Mouse (Mus musculus): Measurements from ENCODE around the gene Psmd12.

Psmd12 gene

DNA sequence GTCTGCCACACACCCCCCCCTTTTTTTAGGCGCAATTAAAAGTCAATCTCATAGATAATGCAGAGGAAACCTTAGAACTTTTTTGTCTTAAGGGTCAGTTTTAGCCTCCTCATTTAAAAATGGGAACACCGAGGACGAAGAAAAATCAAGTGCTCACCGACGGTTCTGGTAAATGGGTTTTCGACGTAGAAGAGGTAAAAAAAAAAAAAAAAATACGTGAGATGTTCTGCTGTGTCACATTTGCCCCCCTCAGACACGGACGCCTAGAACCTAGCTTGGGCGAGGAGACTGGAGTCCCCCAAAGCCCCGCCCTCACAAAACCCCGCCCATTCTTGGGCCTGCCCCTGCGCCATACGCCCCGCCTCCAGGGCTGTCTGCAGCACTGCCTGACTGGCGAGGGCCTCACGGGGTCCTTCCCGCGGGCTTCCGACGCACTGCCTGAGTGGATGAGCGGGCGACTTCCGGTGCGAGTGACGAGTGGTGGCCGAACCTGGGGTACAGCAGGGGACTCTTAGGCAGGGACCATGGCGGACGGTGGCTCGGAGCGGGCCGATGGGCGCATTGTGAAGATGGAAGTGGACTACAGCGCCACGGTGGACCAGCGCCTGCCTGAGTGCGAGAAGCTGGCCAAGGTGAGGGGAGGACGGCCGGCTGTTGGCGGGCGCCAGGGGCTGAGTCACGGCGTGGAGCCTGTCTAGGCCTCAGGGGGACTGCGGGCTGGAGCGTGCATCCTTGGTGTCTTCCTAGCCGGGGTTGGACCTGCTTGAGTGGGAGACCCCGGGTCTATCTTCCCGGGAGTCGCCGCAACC lies at the start of gene Psmd12:
Gene Psmd12 (plus strand): TSS at position 432 of the 809 bp plus-strand sequence.
- in situ Hi-C loops (cut with MseI, MboI), result no loop called here

DNA sequence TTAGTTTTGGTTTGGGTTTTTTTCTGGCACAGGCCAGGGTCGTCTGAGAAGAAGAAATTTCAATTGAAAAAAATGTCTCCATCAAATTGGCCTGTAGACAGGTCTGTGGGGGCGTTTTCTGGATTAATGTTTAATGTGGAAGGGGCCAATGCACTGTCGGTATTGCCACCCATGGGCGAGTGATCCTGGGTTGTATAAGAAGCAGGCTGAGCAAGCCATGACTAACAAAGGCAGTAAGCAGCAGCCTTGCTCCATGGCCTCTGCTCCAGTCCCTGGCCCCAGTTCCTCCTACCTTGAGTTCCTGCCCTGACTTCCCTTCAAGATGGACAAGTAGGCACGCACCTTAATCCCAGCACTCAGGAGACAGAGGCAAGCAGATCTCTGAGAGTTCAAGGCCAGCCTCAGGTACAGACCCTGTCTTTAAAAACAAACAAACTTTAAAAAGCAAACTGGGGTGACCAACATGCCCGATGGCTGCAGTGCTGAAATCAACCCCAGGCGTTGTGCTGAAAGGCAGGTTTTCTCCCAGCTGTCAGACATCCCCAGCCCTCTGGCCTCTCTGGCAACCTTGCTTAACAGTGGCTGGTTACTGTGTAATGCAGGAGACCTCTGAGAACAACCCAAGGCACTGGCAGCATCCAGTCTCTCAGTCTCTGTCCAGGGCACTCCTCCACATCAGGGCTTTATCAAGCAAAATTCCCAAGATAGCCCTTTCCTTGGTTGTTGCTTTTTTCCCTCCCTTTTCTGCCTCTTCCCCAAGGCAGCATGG lies 47.9 kb upstream of the Psmd12 start:
- in situ Hi-C loops (cut with MseI, MboI), result no loop called here

- in situ Hi-C loops (cut with MseI, MboI), result no loop called here
Measured at GRCm38 (mm10) chr11:107435776-107436449, 43.4 kb upstream of the Psmd12 start.

GRCm38 (mm10) chr11:107437723-107438122 lies 41.6 kb upstream of the Psmd12 start:
- in situ Hi-C loops (cut with MseI, MboI), result no loop called here

- in situ Hi-C loops (cut with MseI, MboI), result no loop called here
Measured at GRCm38 (mm10) chr11:107438140-107438539, 41.1 kb upstream of the Psmd12 start.

DNA sequence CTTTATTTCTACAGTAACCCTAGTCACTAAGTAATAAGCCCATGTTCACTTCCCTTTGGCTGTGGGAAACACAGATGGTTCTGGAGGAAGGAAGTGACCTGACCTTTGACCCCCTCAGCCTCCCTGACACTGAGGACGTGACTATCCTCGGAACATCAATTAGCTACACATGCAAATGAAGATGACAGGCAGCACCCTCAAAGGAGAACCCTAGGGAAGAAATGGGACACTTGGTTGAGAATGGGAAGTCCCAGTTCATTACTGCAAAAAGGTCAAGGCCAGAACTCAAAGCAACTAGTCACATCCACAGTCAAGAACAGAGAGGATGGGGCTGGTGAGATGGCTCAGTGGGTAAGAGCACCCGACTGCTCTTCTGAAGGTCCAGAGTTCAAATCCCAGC lies 38.2 kb upstream of the Psmd12 start:
- in situ Hi-C loops (cut with MseI, MboI), result no loop called here

GRCm38 (mm10) chr11:107443121-107444095 lies 35.9 kb upstream of the Psmd12 start:
- in situ Hi-C loops (cut with MseI, MboI), result no loop called here

DNA sequence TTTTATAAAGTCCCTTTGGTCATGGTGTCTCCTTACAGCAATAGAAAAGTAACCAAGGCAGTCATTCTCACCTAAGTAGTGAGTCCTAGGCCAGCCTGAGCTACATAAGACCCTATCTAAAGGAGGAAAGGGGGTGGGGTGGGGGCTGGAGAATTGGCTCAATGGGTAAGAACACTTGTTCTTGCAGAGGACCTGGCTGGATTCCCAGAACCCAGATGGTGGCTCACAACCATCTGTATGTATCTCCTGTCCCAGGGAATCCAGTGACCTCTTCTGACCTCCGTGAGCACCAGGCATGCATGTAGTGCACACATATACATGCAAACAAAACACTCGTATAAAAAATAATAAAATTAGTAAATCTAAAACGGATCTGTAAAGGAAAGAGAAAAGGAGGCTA lies 33.6 kb upstream of the Psmd12 start:
- in situ Hi-C loops (cut with MseI, MboI), result no loop called here

- in situ Hi-C loops (cut with MseI, MboI), result no loop called here
Measured at GRCm38 (mm10) chr11:107446650-107447049, 32.6 kb upstream of the Psmd12 start.

GRCm38 (mm10) chr11:107447349-107447748 lies 31.9 kb upstream of the Psmd12 start:
- in situ Hi-C loops (cut with MseI, MboI), result no loop called here

DNA sequence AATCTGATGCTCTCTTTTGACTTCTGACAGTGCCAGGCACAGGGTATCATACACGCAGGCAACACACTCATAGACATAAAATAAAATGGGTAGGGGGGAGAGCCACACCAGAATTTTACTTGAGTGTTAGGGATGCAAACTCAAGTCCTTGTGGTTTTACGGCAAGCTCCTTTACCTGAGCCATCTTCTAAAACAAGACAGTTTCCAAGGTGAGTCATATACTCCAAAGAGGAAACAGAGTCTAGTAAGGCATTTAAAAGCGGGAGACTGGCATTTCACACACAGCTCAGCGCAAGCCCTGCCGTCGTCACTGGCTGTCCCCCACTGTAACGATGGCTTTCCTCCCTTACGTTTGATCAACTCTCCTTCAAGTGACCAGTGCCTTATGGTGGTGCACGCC lies 31.4 kb upstream of the Psmd12 start:
- in situ Hi-C loops (cut with MseI, MboI), result no loop called here

- in situ Hi-C loops (cut with MseI, MboI), result no loop called here
Measured at GRCm38 (mm10) chr11:107449169-107449910, 29.9 kb upstream of the Psmd12 start.

GRCm38 (mm10) chr11:107450097-107450496 lies 29.2 kb upstream of the Psmd12 start:
- in situ Hi-C loops (cut with MseI, MboI), result no loop called here

GRCm38 (mm10) chr11:107451106-107451505 lies 28.2 kb upstream of the Psmd12 start:
- in situ Hi-C loops (cut with MseI, MboI), result no loop called here

DNA sequence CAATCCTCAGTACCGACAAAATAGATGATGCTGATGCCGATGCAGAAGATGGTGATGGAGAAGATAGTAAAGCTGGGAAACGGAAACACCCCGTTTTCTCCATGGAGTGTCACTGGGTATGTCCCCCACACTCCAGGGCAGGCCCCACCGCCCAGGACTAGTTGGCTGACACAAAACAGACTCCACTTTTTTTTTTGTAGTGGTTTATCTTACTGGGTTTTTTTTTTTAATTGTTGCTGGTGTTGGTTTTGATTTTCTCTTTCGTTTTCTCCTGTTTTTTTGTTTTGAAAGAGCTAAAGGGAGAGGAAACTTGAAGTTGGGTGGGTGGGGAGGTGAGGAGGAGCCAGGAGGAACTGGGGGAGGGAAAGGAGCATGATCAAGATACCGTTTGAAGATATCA lies 27.2 kb upstream of the Psmd12 start:
- in situ Hi-C loops (cut with MseI, MboI), result no loop called here

- in situ Hi-C loops (cut with MseI, MboI), result no loop called here
Measured at GRCm38 (mm10) chr11:107454546-107455462, 24.5 kb upstream of the Psmd12 start.

DNA sequence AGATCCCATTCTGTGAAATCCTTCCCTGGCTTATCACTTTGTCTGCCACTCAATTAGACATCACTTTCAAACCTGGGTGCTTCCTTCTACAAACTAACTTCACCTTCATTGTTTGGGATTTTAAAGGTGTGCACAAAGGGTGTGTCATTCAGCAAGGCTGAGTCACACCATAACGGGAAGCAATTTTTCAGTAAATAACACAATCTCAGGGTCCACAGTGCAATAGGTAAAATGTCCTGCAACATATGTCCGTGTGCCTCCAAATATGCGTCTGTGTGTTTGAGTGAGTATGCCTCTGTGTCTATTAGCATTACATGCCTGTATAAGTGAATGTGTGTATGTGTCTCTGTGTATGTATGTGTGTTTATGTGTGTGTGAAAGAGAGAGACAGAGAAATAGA lies 22.0 kb upstream of the Psmd12 start:
- in situ Hi-C loops (cut with MseI, MboI), result no loop called here

DNA sequence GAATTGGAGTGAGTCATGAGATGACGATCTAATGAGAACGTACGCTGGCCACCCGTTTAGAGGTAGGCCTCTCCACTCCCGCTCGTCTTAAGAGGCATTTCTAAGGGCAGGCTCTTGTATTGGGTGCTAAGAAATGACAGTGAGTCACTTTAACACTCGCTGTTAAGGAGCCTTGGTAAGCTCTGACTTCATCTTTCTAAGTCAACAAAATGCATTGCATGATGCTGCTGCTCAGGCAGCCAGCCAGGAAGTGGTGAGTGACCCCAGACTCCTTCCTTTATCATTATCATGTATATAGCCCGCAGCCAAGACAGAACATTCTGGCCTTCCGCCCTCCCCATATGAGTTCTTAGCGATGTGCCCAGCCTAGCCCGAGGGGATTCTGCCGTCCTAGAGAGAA lies 21.0 kb upstream of the Psmd12 start:
- in situ Hi-C loops (cut with MseI, MboI), result no loop called here

- in situ Hi-C loops (cut with MseI, MboI), result no loop called here
Measured at GRCm38 (mm10) chr11:107458986-107459385, 20.3 kb upstream of the Psmd12 start.

Measured in mouse trophoblast stem cell (cell line).